Mouse (Mus musculus): ENCODE measurements at regions not wholly inside any gene's neighbourhood (a gene's known extent, or its start where the extent isn't known, plus 50 kb on each side); places are given as distances from the start of the nearest gene placed in this dataset.

- Histone ChIP-seq H3K27ac (ENCODE audit: low read depth) (no peak overlapping the region), H3K9me3 (replicated peaks; ENCODE audit: control insufficient read depth, low read length) (no peaks in the 10 kb centered on the region), H3K4me3 (ENCODE audit: low read depth, low read length) (0 out of 2 replicates have a peak overlapping the region, but pooled peaks have one; percentile 18), H3K4me1 (ENCODE audit: control insufficient read depth, insufficient read depth) (0 out of 2 replicates have a peak, but pooled peaks cover 5% of the 10 kb centered on the region), H3K36me3 (replicated peaks; ENCODE audit: control insufficient read depth, insufficient read depth, low read length) (no peaks in the 10 kb centered on the region), H3K4me2 (ENCODE audit: low read depth, low read length) (peak overlapping the region; percentile 51), H3K9ac (replicated peaks; ENCODE audit: low read depth, low read length) (no peak overlapping the region), H3K27me3 (ENCODE audit: control insufficient read depth, insufficient read depth, low read length) (no peaks in the 10 kb centered on the region)
- 15% methylated on average over 16 of the region's 16 CpGs for WGBS
- TF ChIP-seq CTCF (IDR thresholded peaks at IDR 0.05; ENCODE audit: low read depth) (no peak), EP300 (IDR thresholded peaks at IDR 0.05; ENCODE audit: low read depth) (no peak)
- DNase-seq (ENCODE audit: low spot score) = no peak
- ATAC-seq (ENCODE audit: insufficient read depth, low read depth) = no peak
These were observed 155.3 kb upstream of the Cdkn3 start for GRCm38 (mm10) chr14:46604886-46605531.

- H3K36me3 ChIP-seq (replicated peaks; ENCODE audit: control insufficient read depth, insufficient read depth, low read length) = no peaks in the 10 kb centered on the region
- ATAC-seq (ENCODE audit: insufficient read depth, low read depth) (no peak), DNase-seq (ENCODE audit: low spot score) (no peak)
- H3K9ac ChIP-seq (replicated peaks; ENCODE audit: low read depth, low read length) = no peak overlapping the region
- no peak overlapping the region for H3K27ac ChIP-seq (ENCODE audit: low read depth)
- 0 out of 2 replicates have a peak, but pooled peaks cover 5% of the 10 kb centered on the region for H3K4me1 ChIP-seq (ENCODE audit: control insufficient read depth, insufficient read depth)
- no peak overlapping the region for H3K4me2 ChIP-seq (ENCODE audit: low read depth, low read length)
- H3K9me3 ChIP-seq (replicated peaks; ENCODE audit: control insufficient read depth, low read length) = no peaks in the 10 kb centered on the region
- no peaks in the 10 kb centered on the region for H3K27me3 ChIP-seq (ENCODE audit: control insufficient read depth, insufficient read depth, low read length)
- TF ChIP-seq CTCF (IDR thresholded peaks at IDR 0.05; ENCODE audit: low read depth) (no peak), EP300 (IDR thresholded peaks at IDR 0.05; ENCODE audit: low read depth) (no peak)
- 87% methylated on average over 14 of the region's 14 CpGs for WGBS
- no peak overlapping the region for H3K4me3 ChIP-seq (ENCODE audit: low read depth, low read length)
These were observed 156.0 kb upstream of the Cdkn3 start for GRCm38 (mm10) chr14:46604156-46604885.

GRCm38 (mm10) chr14:46596696-46597359 lies 163.5 kb upstream of the Cdkn3 start:
- ATAC-seq (ENCODE audit: insufficient read depth, low read depth) = no peak
- Histone ChIP-seq H3K36me3 (replicated peaks; ENCODE audit: control insufficient read depth, insufficient read depth, low read length) (no peaks in the 10 kb centered on the region), H3K9ac (replicated peaks; ENCODE audit: low read depth, low read length) (no peak overlapping the region), H3K4me1 (ENCODE audit: control insufficient read depth, insufficient read depth) (no peaks in the 10 kb centered on the region), H3K9me3 (replicated peaks; ENCODE audit: control insufficient read depth, low read length) (no peaks in the 10 kb centered on the region), H3K4me3 (ENCODE audit: low read depth, low read length) (no peak overlapping the region), H3K27ac (ENCODE audit: low read depth) (no peak overlapping the region), H3K27me3 (ENCODE audit: control insufficient read depth, insufficient read depth, low read length) (no peaks in the 10 kb centered on the region), H3K4me2 (ENCODE audit: low read depth, low read length) (no peak overlapping the region)
- 64% methylated on average over 7 of the region's 7 CpGs for WGBS
- no peak for TF ChIP-seq CTCF (IDR thresholded peaks at IDR 0.05; ENCODE audit: low read depth)
- TF ChIP-seq EP300 (IDR thresholded peaks at IDR 0.05; ENCODE audit: low read depth) = no peak
- DNase-seq (ENCODE audit: low spot score) = no peak

GRCm38 (mm10) chr14:46594151-46594550 lies 166.2 kb upstream of the Cdkn3 start:
- Histone ChIP-seq H3K9me3 (replicated peaks; ENCODE audit: control insufficient read depth, low read length) (no peaks in the 10 kb centered on the region), H3K27me3 (ENCODE audit: control insufficient read depth, insufficient read depth, low read length) (no peaks in the 10 kb centered on the region), H3K27ac (ENCODE audit: low read depth) (no peak overlapping the region), H3K4me1 (ENCODE audit: control insufficient read depth, insufficient read depth) (no peaks in the 10 kb centered on the region), H3K9ac (replicated peaks; ENCODE audit: low read depth, low read length) (no peak overlapping the region), H3K4me2 (ENCODE audit: low read depth, low read length) (no peak overlapping the region), H3K4me3 (ENCODE audit: low read depth, low read length) (no peak overlapping the region), H3K36me3 (replicated peaks; ENCODE audit: control insufficient read depth, insufficient read depth, low read length) (no peaks in the 10 kb centered on the region)
- 63% methylated on average over 3 of the region's 3 CpGs for WGBS
- no peak for TF ChIP-seq CTCF (IDR thresholded peaks at IDR 0.05; ENCODE audit: low read depth)
- TF ChIP-seq EP300 (IDR thresholded peaks at IDR 0.05; ENCODE audit: low read depth) = no peak
- no peak for DNase-seq (ENCODE audit: low spot score)
- ATAC-seq (ENCODE audit: insufficient read depth, low read depth) = no peak

- Histone ChIP-seq H3K27ac (ENCODE audit: low read depth) (no peak overlapping the region), H3K4me1 (ENCODE audit: control insufficient read depth, insufficient read depth) (no peaks in the 10 kb centered on the region), H3K4me2 (ENCODE audit: low read depth, low read length) (no peak overlapping the region), H3K4me3 (ENCODE audit: low read depth, low read length) (no peak overlapping the region), H3K9me3 (replicated peaks; ENCODE audit: control insufficient read depth, low read length) (no peaks in the 10 kb centered on the region), H3K9ac (replicated peaks; ENCODE audit: low read depth, low read length) (no peak overlapping the region), H3K36me3 (replicated peaks; ENCODE audit: control insufficient read depth, insufficient read depth, low read length) (no peaks in the 10 kb centered on the region), H3K27me3 (ENCODE audit: control insufficient read depth, insufficient read depth, low read length) (no peaks in the 10 kb centered on the region)
- DNase-seq (ENCODE audit: low spot score) (no peak), ATAC-seq (ENCODE audit: insufficient read depth, low read depth) (no peak)
- 74% methylated on average over 12 of the region's 12 CpGs for WGBS
- TF ChIP-seq EP300 (IDR thresholded peaks at IDR 0.05; ENCODE audit: low read depth) (no peak), CTCF (IDR thresholded peaks at IDR 0.05; ENCODE audit: low read depth) (no peak)
These were observed 168.5 kb upstream of the Cdkn3 start for GRCm38 (mm10) chr14:46591753-46592359.

Data from heart, postnatal 0 days (tissue).